Mouse (Mus musculus) liver, embryonic 14.5 days (tissue): ENCODE data around the gene Hnrnpab.

Source experiments
- CTCF ChIP-seq: IDR thresholded peaks from 2 replicates; pipeline ENCODE4 v1.5.1; 2016; ENCODE audit warnings: antibody characterized with exemption, low read depth, control low read depth
- EP300 ChIP-seq: IDR thresholded peaks from 2 replicates; pipeline ENCODE4 v1.6.1; 2016; ENCODE audit warnings: antibody characterized with exemption, low read depth

- TF ChIP-seq CTCF = no peak
- TF ChIP-seq EP300 = no peak
These were observed 7.6 kb upstream of the Hnrnpab start for GRCm38 (mm10) chr11:51614256-51614655.
